Mouse (Mus musculus) gastrocnemius, adult 8-10 months (tissue): Measurements from ENCODE around the gene Sprtn. TPM values are rescaled to one million over a fixed set of nuclear protein-coding genes. Genes with fewer than 3 reads are reported as not detected.

Experiments used
- DNase-seq, 2 experiments: peaks; one replicate each; pipeline ENCODE4 v3.0.0; 2022; ENCODE audit warnings: low spot score in 2 of 2
- total RNA-seq, 4 experiments: library from RNA; stranded (reverse); gene quantifications; 2 replicates each; pipeline ENCODE4 v1.2.4; 2022

Gene Sprtn
- total RNA-seq, 4 experiments from 2014 or later = 6.1 to 7.3 (median 6.5) TPM

DNA sequence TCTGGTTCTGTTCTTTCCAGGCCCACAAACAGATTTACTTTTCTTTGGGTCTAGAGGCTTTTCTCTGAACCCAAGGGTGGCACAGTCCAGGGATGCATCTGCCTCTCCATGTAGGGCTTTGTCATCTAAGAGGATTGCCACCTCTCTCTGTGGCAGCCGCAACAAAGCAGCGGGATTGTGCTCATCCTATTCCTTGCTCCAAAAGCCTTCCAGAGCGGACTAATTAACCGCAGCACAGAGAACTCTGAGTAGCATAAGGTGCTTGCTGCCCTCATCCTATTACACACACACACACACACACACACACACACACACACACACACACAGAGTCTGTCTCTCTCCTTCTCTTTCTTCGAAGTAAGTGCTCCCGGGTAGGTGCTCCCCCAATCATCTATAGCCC is 46.1 kb downstream of the Sprtn start:
- DNase-seq = no peak

GRCm38 (mm10) chr8:124944406-124944805 is 46.7 kb downstream of the Sprtn start:
- DNase-seq = no peak

GRCm38 (mm10) chr8:124947865-124948732 is 50.4 kb downstream of the Sprtn start:
- peak in 1 of 2 experiments; percentile 22 for DNase-seq

GRCm38 (mm10) chr8:124948733-124949111 is 51.0 kb downstream of the Sprtn start:
- DNase-seq = no peak

- peak; percentile 63 to 80 for DNase-seq
Measured at GRCm38 (mm10) chr8:124949209-124950068, 51.8 kb downstream of the Sprtn start, which contains the start of gene Egln1. TSS of gene Egln1 (minus strand) at chr8:124949324.

DNA sequence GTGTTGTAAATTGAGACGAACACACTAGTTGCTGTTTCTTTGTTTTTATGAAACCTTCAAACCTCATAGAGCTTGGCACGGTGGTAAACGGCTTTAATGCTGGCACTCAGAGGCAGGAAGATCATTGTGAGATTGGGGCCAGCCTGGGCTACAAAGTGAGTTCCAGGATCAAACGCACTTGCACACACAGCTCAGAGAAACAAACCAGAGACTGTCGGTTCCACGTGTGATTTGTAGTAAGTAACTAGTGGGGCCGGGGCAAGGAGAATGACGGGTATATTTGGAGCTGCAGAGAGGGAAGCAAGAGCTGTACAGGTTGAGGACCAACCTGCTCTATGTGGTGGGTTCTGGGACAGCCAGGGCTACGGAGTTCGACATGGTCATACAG is 52.4 kb downstream of the Sprtn start:
- DNase-seq = no peak

GRCm38 (mm10) chr8:124950865-124951264 is 53.2 kb downstream of the Sprtn start:
- DNase-seq = no peak

DNA sequence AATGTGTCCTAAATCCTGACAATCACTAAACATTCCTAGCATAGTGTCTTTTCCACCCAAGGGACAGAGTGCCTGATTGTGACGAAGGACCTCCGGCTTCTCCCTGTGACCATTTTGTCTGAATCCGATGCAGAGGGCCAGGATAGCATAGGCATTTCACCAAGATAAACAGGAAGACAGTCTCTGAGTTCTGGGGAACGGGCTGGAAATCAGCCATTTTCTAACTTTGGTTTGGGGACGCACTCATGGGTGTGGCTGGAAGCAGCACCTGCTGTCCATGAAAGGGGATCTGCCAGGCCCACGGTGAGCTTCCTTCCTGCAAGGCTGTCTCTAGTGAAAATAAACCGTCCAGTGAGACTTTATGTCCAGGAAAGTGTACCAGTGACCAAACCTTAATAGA is 55.5 kb downstream of the Sprtn start:
- DNase-seq = no peak

DNA sequence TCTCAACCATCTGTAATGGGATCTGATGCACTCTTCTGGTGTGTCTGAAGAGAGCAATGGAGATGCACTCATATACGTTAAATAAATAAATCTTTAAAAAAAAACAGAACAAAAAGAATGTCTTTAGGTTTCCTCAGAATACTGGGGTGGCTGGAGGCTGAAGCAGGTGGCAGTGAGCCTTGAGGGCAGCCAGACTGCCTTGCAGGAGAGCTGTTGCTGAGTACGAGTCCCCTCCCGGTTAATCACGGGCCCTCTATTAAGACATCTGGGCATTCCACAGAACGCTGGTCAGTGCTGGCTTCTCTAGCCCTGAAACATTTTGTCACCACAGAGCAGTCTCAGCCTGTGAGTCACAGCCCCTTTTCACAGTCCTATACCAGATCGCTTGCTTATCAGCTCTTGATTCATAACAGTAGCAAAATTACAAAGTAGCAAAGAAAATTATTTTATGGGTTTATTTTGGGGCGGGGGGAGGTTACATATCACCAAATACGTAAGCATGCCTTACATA is 56.9 kb downstream of the Sprtn start:
- no peak for DNase-seq

Other genes starting within 250 kb of the Sprtn start
- 10 to 100 TPM in 2 of 4 experiments, 1 to 10 TPM in 2; 8.0 to 13.0 (median 10.7) TPM for gene 2310022B05Rik, start 234.5 kb upstream of the Sprtn start, total RNA-seq
- gene Ttc13, start 175.9 kb upstream of the Sprtn start, total RNA-seq = 10 to 100 TPM; 14.1 to 20.5 (median 18.3) TPM
- 1 to 10 TPM; 1.5 to 4.5 (median 3.5) TPM for gene Arv1, start 175.7 kb upstream of the Sprtn start, total RNA-seq
- gene Fam89a, start 146.1 kb upstream of the Sprtn start, total RNA-seq = under 1 TPM in 3 of 4 experiments, not detected in 1; 0.31 to 0.51 (median 0.36) TPM
- under 1 TPM in 2 of 4 experiments, not detected in 2; 0.19 to 0.36 TPM for gene Trim67, start 104.8 kb upstream of the Sprtn start, total RNA-seq
- gene Gnpat, start 34.9 kb upstream of the Sprtn start, total RNA-seq = 100 to 1,000 TPM; 145 to 180 (median 156) TPM
- 10 to 100 TPM; 31.8 to 34.8 (median 33.5) TPM for gene 2810004N23Rik, start 34.8 kb upstream of the Sprtn start, total RNA-seq
- 1 to 10 TPM; 7.8 to 8.1 (median 7.9) TPM for gene Exoc8, start 181 bp upstream of the Sprtn start, total RNA-seq
- gene Egln1, start 51.4 kb downstream of the Sprtn start, total RNA-seq = 100 to 1,000 TPM; 170 to 209 (median 181) TPM
- 10 to 100 TPM; 82.7 to 94.0 (median 89.4) TPM for gene Tsnax, start 115.1 kb downstream of the Sprtn start, total RNA-seq
- gene Disc1, start 156.3 kb downstream of the Sprtn start, total RNA-seq = 1 to 10 TPM in 3 of 4 experiments, under 1 TPM in 1; 0.73 to 1.3 (median 1.2) TPM